Comparison of ENCODE assay signal across 8 mouse cellular contexts in the genomic region with DNA sequence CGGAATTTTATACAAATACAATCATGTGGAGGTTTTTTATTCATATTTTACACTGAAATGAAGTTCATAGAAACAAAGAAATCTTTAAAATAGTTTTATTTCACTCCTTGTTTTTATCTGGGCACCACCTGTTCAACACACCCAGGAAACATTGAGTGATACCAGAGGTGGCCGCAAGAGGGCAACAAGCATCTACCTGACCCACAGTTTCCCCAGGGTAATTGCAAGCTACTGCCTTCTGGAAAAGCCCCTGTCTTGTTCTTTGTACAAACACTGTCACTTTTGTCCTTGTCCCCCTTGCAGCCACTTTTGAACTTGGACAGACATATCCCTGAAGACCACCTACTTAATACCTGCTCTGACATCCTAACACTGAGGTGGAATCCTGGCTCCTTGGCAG. TPM values are rescaled to one million over a fixed set of nuclear protein-coding genes. Genes with fewer than 3 reads are reported as not detected.
DNase-seq lines count a peak whose midpoint lies in the region; ATAC-seq lines count a peak whose summit lies in the region.

No protein-coding gene starts in this region.

- peak; percentile 52 for DNase-seq in forebrain, embryonic 10.5 days (ENCODE audit: extremely low spot score, low spot score)
- DNase-seq in urinary bladder, postnatal 14 days (ENCODE audit: low spot score): peak; percentile 29
- no peak for DNase-seq in urinary bladder, postnatal 10 days (ENCODE audit: low spot score)
- peak; percentile 58 for DNase-seq in embryo, embryonic 9.5 days (ENCODE audit: extremely low spot score)
- peak; percentile 73 for DNase-seq in layer of hippocampus, adult 11-12 months (ENCODE audit: low spot score)
- DNase-seq in lung, postnatal 25 days (ENCODE audit: low spot score): peak; percentile 10
- peak; percentile 50 for DNase-seq in thymus, postnatal 0 days (ENCODE audit: low spot score)

- H3K4me3 ChIP-seq in forebrain, embryonic 10.5 days: no peak overlapping the region
- H3K4me3 ChIP-seq in forebrain, embryonic 12.5 days (replicated peaks): no peak overlapping the region

- no peaks in the 10 kb centered on the region for H3K36me3 ChIP-seq in forebrain, embryonic 10.5 days (replicated peaks)
- H3K36me3 ChIP-seq in forebrain, embryonic 12.5 days (replicated peaks): no peaks in the 10 kb centered on the region

- no peak for ATAC-seq in forebrain, embryonic 12.5 days (ENCODE audit: low FRiP score)

- WGBS in forebrain, embryonic 10.5 days: 5% methylated on average over 2 of the region's 2 CpGs
- WGBS in forebrain, embryonic 12.5 days: 4% methylated on average over 2 of the region's 2 CpGs

- no peaks in the 10 kb centered on the region for H3K9me3 ChIP-seq in forebrain, embryonic 10.5 days
- no peaks in the 10 kb centered on the region for H3K9me3 ChIP-seq in forebrain, embryonic 12.5 days

- H3K4me1 ChIP-seq in forebrain, embryonic 10.5 days: no peaks in the 10 kb centered on the region
- H3K4me1 ChIP-seq in forebrain, embryonic 12.5 days: no peaks in the 10 kb centered on the region

- no peak overlapping the region for H3K9ac ChIP-seq in forebrain, embryonic 12.5 days

- H3K4me2 ChIP-seq in forebrain, embryonic 12.5 days: no peak overlapping the region

- H3K27me3 ChIP-seq in forebrain, embryonic 10.5 days (ENCODE audit: poor library complexity, severe bottlenecking): no peaks in the 10 kb centered on the region
- H3K27me3 ChIP-seq in forebrain, embryonic 12.5 days: 0 out of 2 replicates have a peak, but pooled peaks cover 1% of the 10 kb centered on the region

- H3K27ac ChIP-seq in forebrain, embryonic 10.5 days: no peak overlapping the region
- H3K27ac ChIP-seq in forebrain, embryonic 12.5 days: no peak overlapping the region

RNA-seq across cellular contexts. Expression of a gene that starts 19.7 kb away (rescaled TPM):
- polyA plus RNA-seq in forebrain, embryonic 10.5 days (2016; fragmentation: Nextera tagmentation; extraction: Ambion mirVana): 18.4 and 19.9 TPM in 2 replicates
- polyA plus RNA-seq in forebrain, embryonic 12.5 days (2016; fragmentation: Nextera tagmentation; extraction: Ambion mirVana): 14.6 and 14.8 TPM in 2 replicates
- 9.5 and 10.1 TPM in 2 replicates for polyA plus RNA-seq in thymus, postnatal 0 days (2015; fragmentation: Nextera tagmentation; extraction: Ambion mirVana)

RNA-seq across cellular contexts. Expression of a gene that starts 20.8 kb away (rescaled TPM):
- 4.2 and 4.9 TPM in 2 replicates for polyA plus RNA-seq in forebrain, embryonic 10.5 days (2016; fragmentation: Nextera tagmentation; extraction: Ambion mirVana)
- polyA plus RNA-seq in forebrain, embryonic 12.5 days (2016; fragmentation: Nextera tagmentation; extraction: Ambion mirVana): 17.1 and 17.2 TPM in 2 replicates
- polyA plus RNA-seq in thymus, postnatal 0 days (2015; fragmentation: Nextera tagmentation; extraction: Ambion mirVana): 0.46 and 0.49 TPM in 2 replicates
